Mouse (Mus musculus) fat pad, adult 2 months (tissue): Measurements from ENCODE around the gene Inca1.

Source experiments
- DNase-seq: peaks from one replicate; pipeline ENCODE4 v3.0.0-alpha.2; 2011; ENCODE audit warnings: low read depth, low spot score; ENCODE audit errors: extremely low read depth

Inca1 gene

GRCm38 (mm10) chr11:70670483-70670882 is 29.5 kb downstream of the Inca1 start:
- no peak for DNase-seq

DNA sequence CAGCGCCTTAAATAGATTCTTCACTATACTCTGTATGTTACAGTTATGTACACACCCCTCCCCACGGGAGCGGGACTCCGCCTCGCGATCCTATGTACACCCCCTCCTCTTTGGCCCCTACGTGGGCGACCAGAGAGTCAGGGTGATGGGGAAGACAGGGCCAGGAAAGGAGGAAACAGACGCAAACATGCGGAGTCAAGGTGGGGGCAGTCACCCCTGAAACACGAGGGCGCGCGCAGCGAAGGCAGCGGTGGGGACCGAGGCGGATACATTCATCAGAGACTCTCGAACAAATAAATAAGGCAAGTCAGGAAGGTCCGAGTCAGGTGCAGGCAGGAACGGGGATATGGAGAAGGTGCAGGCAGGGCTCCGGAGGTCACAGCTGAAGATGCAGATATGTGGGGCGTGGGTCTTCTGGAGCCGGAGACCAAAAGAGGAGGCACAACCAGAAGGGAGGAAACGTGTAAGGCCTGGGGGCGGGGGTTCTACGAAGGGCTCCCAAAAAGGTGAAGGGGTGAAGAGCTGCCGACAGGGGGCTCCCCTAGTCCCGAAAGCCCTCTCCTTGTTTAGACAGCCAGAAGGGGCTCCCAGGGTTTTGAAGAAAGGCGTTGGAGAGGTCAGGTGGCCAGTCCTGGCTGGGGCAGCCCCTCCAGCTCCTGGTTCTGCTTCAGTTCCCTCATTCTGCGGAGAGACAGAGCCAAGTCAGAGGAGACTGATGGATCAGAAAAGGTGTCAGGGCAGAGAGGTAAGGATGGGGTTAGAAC is 30.2 kb downstream of the Inca1 start:
- DNase-seq, result no peak

GRCm38 (mm10) chr11:70668771-70669505 is 31.0 kb downstream of the Inca1 start, which contains the start of gene Spag7:
Spag7 (minus strand) TSS chr11:70669416.
- DNase-seq, result peak; percentile 98

DNA sequence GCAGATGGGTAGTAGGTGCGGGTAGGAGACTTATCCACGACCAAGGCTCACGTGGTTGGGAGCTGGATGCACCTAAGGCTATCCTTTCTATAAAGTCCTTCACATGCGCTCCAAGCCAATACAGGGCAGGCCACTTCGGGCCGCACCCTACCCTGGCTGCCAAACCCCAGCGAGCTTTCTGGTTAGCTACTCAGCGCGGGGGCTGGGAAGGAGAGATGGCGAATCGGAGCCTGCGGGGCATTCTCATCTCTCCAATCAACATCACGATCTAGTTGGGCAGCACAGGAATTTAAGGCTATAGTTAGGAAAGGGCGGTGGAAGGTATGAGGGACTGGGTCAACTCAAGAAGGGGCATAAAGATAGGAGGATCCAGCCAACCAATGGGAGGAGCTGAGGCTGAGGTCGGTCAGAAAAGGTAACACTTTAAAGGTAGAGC is 31.6 kb downstream of the Inca1 start:
- no peak for DNase-seq

- DNase-seq, result no peak
Observed at GRCm38 (mm10) chr11:70667271-70668150, 32.4 kb downstream of the Inca1 start.

DNA sequence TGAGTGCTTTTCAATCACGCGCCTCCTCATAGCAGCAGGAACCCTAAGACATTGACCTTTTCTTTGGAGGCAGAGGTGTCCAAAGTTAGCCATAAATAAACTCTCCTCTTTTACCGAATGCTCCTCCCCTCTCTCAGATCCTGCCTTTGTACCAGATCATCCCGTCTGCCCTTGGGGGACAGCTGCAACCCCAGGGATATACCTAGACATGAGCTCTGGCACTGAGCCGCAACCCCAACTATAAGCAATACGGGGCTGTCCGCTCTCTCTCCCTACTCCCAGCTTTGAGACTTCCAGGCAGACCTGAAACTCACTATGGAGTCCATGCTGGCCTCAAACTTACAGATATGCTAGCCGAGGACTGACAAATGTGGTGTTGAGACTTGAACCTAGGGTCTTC is 33.3 kb downstream of the Inca1 start:
- DNase-seq, result no peak

DNA sequence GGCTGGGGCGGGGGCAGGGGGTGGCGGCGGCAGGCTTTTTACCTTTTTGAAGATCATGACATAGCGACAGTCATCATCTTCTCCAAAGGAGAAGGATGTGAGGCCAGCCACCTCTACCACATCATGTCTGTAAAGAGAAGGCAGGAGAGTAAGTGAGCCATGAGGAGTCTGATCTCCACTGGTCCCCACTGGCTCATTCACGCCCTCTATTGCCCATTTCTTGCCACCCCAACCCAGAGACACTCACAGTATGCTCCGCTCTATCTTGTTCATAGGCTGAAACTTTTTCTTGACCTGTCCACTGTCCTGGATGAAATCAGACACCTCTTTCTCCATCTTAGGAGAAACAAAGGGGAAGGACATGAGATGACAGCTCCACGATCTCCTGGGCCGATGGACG is 35.2 kb downstream of the Inca1 start:
- DNase-seq, result no peak

DNA sequence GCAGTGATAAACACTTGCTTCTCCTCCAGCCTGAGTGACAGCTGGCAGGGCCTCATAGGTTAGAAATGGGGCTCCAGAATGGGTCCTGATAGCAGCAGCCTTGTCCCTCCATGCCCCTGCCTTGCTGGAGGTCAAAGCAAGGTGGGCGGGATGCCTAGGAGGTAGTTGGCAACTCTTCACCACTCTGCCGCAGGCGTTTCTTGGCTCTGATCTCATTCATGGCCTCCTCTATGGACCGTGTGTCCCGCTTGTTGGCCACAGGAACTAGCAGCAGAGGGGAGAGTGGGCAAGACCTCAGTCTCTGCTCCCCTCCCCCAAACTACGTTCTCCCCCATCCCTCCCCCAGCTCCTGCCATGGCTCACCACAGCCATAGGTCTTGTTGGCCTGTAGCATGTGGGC is 36.0 kb downstream of the Inca1 start:
- DNase-seq, result no peak

- DNase-seq, result no peak
Observed at GRCm38 (mm10) chr11:70663101-70663500, 36.9 kb downstream of the Inca1 start.

- DNase-seq, result no peak
Observed at GRCm38 (mm10) chr11:70660571-70660970, 39.4 kb downstream of the Inca1 start.

- no peak for DNase-seq
Observed at GRCm38 (mm10) chr11:70658942-70659341, 41.0 kb downstream of the Inca1 start.

- no peak for DNase-seq
Observed at GRCm38 (mm10) chr11:70658521-70658920, 41.4 kb downstream of the Inca1 start.

DNA sequence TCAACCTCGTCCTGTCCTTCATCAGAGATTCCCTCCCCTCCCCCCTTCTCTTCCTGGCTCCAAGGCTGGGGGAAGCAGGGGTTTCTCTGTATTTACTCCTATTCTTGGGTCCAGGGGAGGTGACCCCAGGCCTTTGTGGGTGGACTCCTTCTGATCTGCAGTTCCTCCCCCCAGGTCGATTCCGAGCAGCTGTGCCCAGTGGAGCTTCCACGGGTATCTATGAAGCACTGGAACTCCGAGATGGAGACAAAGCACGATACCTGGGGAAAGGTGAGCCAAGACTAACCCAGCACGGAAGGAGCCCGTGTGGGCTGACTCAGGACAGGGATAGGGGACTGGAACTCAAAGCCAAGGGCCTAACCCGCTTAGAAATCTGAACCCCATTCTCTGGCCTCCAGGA is 42.0 kb downstream of the Inca1 start:
- no peak for DNase-seq

GRCm38 (mm10) chr11:70657573-70657972 is 42.4 kb downstream of the Inca1 start:
- DNase-seq, result no peak

DNA sequence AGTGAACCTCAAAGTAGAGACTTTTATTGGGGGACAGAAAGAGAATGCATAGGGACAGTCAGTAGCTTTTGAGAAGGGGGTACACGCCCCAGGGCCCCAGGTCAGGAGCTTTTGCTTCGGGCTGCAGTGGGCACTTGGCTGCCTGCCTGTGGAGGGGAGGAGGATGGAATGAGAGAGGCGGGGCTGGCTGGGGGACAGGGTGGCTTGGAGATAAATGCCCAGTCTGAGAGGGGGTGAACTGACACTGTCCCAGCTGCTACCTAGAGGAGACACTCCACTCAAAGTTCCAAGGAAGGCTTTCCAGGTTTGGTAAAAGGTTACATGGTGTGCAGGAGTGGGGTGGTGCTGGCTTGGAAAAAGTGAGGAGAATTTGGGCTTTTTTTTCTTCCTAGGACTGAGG is 43.0 kb downstream of the Inca1 start, which contains the start of gene Eno3:
Eno3 (plus strand) TSS at position 239 of the 400 bp plus-strand sequence.
- DNase-seq, result no peak

GRCm38 (mm10) chr11:70656456-70656927 is 43.5 kb downstream of the Inca1 start:
- DNase-seq, result no peak

- DNase-seq, result no peak
Observed at GRCm38 (mm10) chr11:70655571-70656455, 44.1 kb downstream of the Inca1 start.

DNA sequence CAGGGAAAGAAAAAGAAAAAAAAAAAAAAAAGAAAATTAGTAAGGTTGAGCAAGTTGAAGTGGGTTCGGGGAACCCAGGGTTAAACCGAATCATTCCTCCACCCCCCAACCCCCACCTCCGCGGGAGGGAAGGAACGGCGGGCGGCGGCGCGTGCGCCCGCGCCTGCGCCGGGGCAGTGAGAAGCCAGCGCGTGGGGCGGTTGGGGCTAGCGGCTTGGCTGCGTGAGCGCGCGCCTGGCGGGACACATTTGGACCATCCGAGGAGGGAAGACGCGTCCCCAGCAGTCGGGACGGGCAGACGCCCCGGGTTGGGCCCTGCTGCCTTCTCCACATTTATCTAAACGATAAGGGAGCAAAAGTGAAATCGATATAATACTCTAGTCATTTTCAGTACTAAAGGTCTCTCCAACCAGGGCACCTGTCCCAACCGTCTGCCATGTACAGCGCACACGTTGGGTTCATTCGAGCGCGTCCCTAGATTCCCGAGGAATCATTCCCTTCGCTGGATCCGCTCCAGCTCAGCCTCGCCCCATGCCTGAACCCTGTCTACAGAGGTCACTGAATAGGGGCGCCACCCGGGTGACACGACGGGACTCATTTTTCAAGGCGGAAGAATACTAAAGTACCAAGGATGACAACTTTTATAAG is 44.9 kb downstream of the Inca1 start:
- DNase-seq, result no peak

DNA sequence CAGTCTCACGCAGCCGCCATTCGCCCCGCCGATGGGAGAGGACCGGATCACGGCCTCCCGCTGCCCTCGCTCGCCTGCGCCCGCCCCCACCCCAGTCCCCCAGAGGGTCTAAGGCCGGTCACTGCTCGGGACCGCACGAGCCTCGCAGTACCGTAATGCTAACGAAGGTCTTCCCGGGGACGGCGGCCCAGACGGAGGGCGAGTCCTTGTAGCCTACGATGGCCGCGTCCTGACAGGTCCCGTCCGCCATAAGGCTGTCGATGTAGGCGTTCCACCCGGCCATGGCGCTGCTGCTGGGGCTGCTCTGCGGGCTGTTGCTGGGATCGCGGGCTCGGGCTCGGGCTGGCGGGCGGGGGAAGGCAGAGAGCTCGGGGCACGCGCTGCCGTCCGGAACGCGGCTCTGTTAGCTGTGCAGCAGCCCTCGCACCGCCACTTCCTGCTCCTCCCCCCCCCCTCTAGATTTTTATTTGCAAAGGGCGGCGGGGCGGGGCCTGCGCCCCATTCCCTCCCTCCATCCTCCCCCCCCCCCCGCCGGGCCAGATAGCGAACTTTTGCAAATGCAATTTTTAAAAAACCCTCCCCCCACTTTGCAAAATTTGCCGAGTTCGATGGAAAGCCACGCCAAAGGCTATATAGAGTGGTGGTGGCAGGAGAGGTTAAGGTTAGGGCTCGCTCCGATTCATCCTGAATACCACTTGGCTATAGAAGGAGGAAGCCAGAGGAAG is 45.6 kb downstream of the Inca1 start, which contains the start of gene Pfn1:
Pfn1 (minus strand) TSS at position 447 of the 725 bp plus-strand sequence.
- DNase-seq, result no peak
